Comparison of ENCODE assay signal across 8 mouse cellular contexts in the genomic region with DNA sequence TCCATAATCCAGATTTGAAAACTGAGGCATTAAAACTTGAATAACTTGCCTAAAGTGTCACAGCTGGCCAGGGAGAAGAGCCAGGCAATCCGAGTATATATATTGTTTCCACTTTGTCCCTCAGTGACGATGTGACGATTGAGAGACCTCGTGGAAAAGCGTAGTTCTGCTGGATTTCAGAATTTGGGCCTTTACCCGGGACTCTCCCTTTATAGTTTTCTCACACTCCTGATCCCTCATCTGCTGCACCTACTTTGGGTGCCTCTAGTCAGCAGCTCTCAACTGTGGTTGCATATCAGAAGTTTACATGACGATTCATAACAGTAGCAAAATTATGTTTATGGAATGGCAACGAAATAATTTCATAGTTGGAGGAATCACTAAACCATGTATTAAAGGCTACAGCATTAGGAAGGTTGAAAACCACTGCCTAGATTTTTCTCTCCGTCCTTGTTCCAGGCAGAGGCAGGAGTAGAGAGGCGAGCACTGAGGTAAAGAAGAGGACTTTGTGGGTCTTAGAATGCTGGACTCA. TPM values are rescaled to one million over a fixed set of nuclear protein-coding genes. Genes with fewer than 3 reads are reported as not detected.
DNase-seq lines count a peak whose midpoint lies in the region; ATAC-seq and TF ChIP-seq lines count a peak whose summit lies in the region.

No protein-coding gene starts in this region.

- no peak for ATAC-seq in limb, embryonic 11.5 days (ENCODE audit: insufficient number of reproducible peaks, low FRiP score, low TSS enrichment, low read depth)
- no peak for ATAC-seq in stomach, embryonic 16.5 days (ENCODE audit: insufficient read depth, low FRiP score)

- H3K9ac ChIP-seq in limb, embryonic 11.5 days (ENCODE audit: low read length): peak overlapping the region; percentile 84
- H3K9ac ChIP-seq in stomach, embryonic 16.5 days (ENCODE audit: low read length): peak overlapping the region; percentile 92

- intact Hi-C loops in left cerebral cortex, postnatal 4 days (cut with DNase I): no loop called here

- DNase-seq in thymus, adult 2 months: no peak
- no peak for DNase-seq in thymus, postnatal 25 days
- no peak for DNase-seq in forebrain, embryonic 10.5 days (ENCODE audit: extremely low spot score, low spot score)
- no peak for DNase-seq in limb, embryonic 11.5 days (ENCODE audit: low spot score)
- no peak for DNase-seq in right cerebral cortex, adult 2 months (ENCODE audit: low spot score in 2 of 2)
- DNase-seq in urinary bladder, postnatal 25 days (ENCODE audit: low spot score): no peak
- DNase-seq in left cerebral cortex, postnatal 4 days: no peak

- TF ChIP-seq POLR2A in thymus, adult 2 months (IDR thresholded peaks at IDR 0.05; ENCODE audit: control insufficient read depth, extremely low read depth, insufficient read depth, low read length, poor library complexity): no peak

- no peaks in the 10 kb centered on the region for H3K36me3 ChIP-seq in thymus, adult 2 months (ENCODE audit: control insufficient read depth, insufficient read depth, low read length)
- H3K36me3 ChIP-seq in forebrain, embryonic 10.5 days (replicated peaks): peaks cover 27% of the 10 kb centered on the region
- no peaks in the 10 kb centered on the region for H3K36me3 ChIP-seq in limb, embryonic 11.5 days (ENCODE audit: control insufficient read depth, insufficient read depth, low read length)
- H3K36me3 ChIP-seq in stomach, embryonic 16.5 days (ENCODE audit: control insufficient read depth, insufficient read depth, low read length): no peaks in the 10 kb centered on the region

- H3K27me3 ChIP-seq in thymus, adult 2 months (ENCODE audit: control insufficient read depth, insufficient read depth, low read length): no peaks in the 10 kb centered on the region
- peaks cover 17% of the 10 kb centered on the region; the same call in 1 of the 2 replicates for H3K27me3 ChIP-seq in forebrain, embryonic 10.5 days (ENCODE audit: poor library complexity, severe bottlenecking)
- no peaks in the 10 kb centered on the region for H3K27me3 ChIP-seq in limb, embryonic 11.5 days (ENCODE audit: control insufficient read depth, insufficient read depth, low read length)
- H3K27me3 ChIP-seq in stomach, embryonic 16.5 days (ENCODE audit: control insufficient read depth, insufficient read depth, low read length): no peaks in the 10 kb centered on the region

- peak overlapping the region; percentile 81; the same call in 1 of the 2 replicates for H3K4me3 ChIP-seq in thymus, adult 2 months (ENCODE audit: control insufficient read depth, insufficient read depth, low read length)
- H3K4me3 ChIP-seq in forebrain, embryonic 10.5 days: peak overlapping the region; percentile 74
- peak overlapping the region; percentile 69 for H3K4me3 ChIP-seq in limb, embryonic 11.5 days (ENCODE audit: low read depth, low read length)
- H3K4me3 ChIP-seq in stomach, embryonic 16.5 days (replicated peaks; ENCODE audit: low read length): peak overlapping the region; percentile 82

- no peak overlapping the region for H3K27ac ChIP-seq in thymus, adult 2 months (ENCODE audit: control insufficient read depth, insufficient read depth, low read length)
- H3K27ac ChIP-seq in forebrain, embryonic 10.5 days: peak overlapping the region; percentile 97
- no peak overlapping the region for H3K27ac ChIP-seq in limb, embryonic 11.5 days (replicated peaks; ENCODE audit: low read depth, low read length)
- peak overlapping the region; percentile 85 for H3K27ac ChIP-seq in stomach, embryonic 16.5 days (ENCODE audit: low read length)

- H3K4me1 ChIP-seq in thymus, adult 2 months (replicated peaks; ENCODE audit: control insufficient read depth, insufficient read depth, low read length): peaks cover 7% of the 10 kb centered on the region; the same call in 1 of the 2 replicates
- peaks cover 32% of the 10 kb centered on the region for H3K4me1 ChIP-seq in forebrain, embryonic 10.5 days
- H3K4me1 ChIP-seq in limb, embryonic 11.5 days (ENCODE audit: control insufficient read depth, insufficient read depth, low read length): no peaks in the 10 kb centered on the region
- H3K4me1 ChIP-seq in stomach, embryonic 16.5 days (ENCODE audit: control insufficient read depth, insufficient read depth, low read length): peaks cover 12% of the 10 kb centered on the region

- WGBS in thymus, adult 2 months: 40% methylated on average over 10 of the region's 10 CpGs
- 53% methylated on average over 10 of the region's 10 CpGs for WGBS in forebrain, embryonic 10.5 days
- 34% methylated on average over 10 of the region's 10 CpGs for WGBS in limb, embryonic 11.5 days
- 21% methylated on average over 10 of the region's 10 CpGs for WGBS in stomach, embryonic 16.5 days

- TF ChIP-seq CTCF in thymus, adult 2 months (IDR thresholded peaks at IDR 0.05; ENCODE audit: borderline replicate concordance, control insufficient read depth, extremely low read depth, insufficient read depth, low read length, poor library complexity): no peak

- peak overlapping the region; percentile 76 for H3K4me2 ChIP-seq in limb, embryonic 11.5 days (ENCODE audit: low read depth, severe bottlenecking)
- H3K4me2 ChIP-seq in stomach, embryonic 16.5 days (ENCODE audit: low read depth, low read length): peak overlapping the region; percentile 78

- H3K9me3 ChIP-seq in forebrain, embryonic 10.5 days: no peaks in the 10 kb centered on the region
- no peaks in the 10 kb centered on the region for H3K9me3 ChIP-seq in limb, embryonic 11.5 days (ENCODE audit: control insufficient read depth, low read length)
- no peaks in the 10 kb centered on the region for H3K9me3 ChIP-seq in stomach, embryonic 16.5 days (replicated peaks; ENCODE audit: control insufficient read depth, low read length)

RNA-seq across cellular contexts. Expression of gene Sfxn1, which starts 0.9 kb away (rescaled TPM):
- polyA plus RNA-seq in thymus, adult 2 months (2012; rRNA removed): 16.2 and 19.0 TPM in 2 replicates
- 96.2 and 98.2 TPM in 2 replicates for polyA plus RNA-seq in forebrain, embryonic 10.5 days (2016; fragmentation: Nextera tagmentation; extraction: Ambion mirVana)
- 66.6 and 70.1 TPM in 2 replicates for polyA plus RNA-seq in limb, embryonic 11.5 days (2014; fragmentation: Nextera tagmentation; extraction: Ambion mirVana)
- polyA plus RNA-seq in stomach, embryonic 16.5 days (2015; fragmentation: Nextera tagmentation; extraction: Ambion mirVana): 57.4 and 64.0 TPM in 2 replicates
- total RNA-seq in left cerebral cortex, postnatal 4 days (2021): 10 to 100 TPM; 86.5 to 94.5 TPM

RNA-seq across cellular contexts. Expression of gene Drd1, which starts 17.1 kb away (rescaled TPM):
- polyA plus RNA-seq in thymus, adult 2 months (2012; rRNA removed): 0.04 TPM in 1 of 2 replicates, not detected in the other
- polyA plus RNA-seq in forebrain, embryonic 10.5 days (2016; fragmentation: Nextera tagmentation; extraction: Ambion mirVana): not detected in 2 replicates
- polyA plus RNA-seq in limb, embryonic 11.5 days (2014; fragmentation: Nextera tagmentation; extraction: Ambion mirVana): 0.06 TPM in 1 of 2 replicates, not detected in the other
- polyA plus RNA-seq in stomach, embryonic 16.5 days (2015; fragmentation: Nextera tagmentation; extraction: Ambion mirVana): 0.49 and 0.55 TPM in 2 replicates
- total RNA-seq in left cerebral cortex, postnatal 4 days (2021): 10 to 100 TPM; 26.0 to 28.0 TPM

Comparison
In these comparisons a context has a peak if more than half of its experiments do, and no peak if none do; other contexts are left out.
1. H3K27ac ChIP-seq: peak in forebrain, embryonic 10.5 days (single experiment) and stomach, embryonic 16.5 days (single experiment); none in thymus, adult 2 months (single experiment) and limb, embryonic 11.5 days (single experiment).
2. Peak in every context shown above with its lines, with median percentiles within 50 percentile points of each other: H3K4me3 ChIP-seq.